Mouse (Mus musculus) hindbrain, embryonic 13.5 days (tissue): Measurements from ENCODE around the gene Ak2. TPM values are rescaled to one million over a fixed set of nuclear protein-coding genes. Genes with fewer than 3 reads are reported as not detected.

Experiments used
- ATAC-seq: fragments of 200-750 bp; cut with Nextera tagmentation; 2 replicates; pipeline ENCODE4 v1.8.0; 2017; ENCODE audit warnings: moderate TSS enrichment; ENCODE audit not compliant: low FRiP score
- H3K27ac ChIP-seq: fragments of 300-500 bp; sonication (generic); 2 replicates; pipeline ENCODE4 v1.5.1; 2015; ENCODE audit warnings: inconsistent platforms, mild to moderate bottlenecking, moderate library complexity
- H3K27me3 ChIP-seq: fragments of 300-500 bp; sonication (generic); 2 replicates; pipeline ENCODE4 v1.6.1; 2015; ENCODE audit warnings: mild to moderate bottlenecking, inconsistent platforms
- H3K36me3 ChIP-seq: fragments of 300-500 bp; sonication (generic); 2 replicates; pipeline ENCODE4 v1.6.1; 2015; ENCODE audit warnings: mild to moderate bottlenecking, inconsistent platforms
- H3K4me1 ChIP-seq: fragments of 300-500 bp; sonication (generic); replicated peaks from 2 replicates; pipeline ENCODE4 v1.6.1; 2015; ENCODE audit warnings: inconsistent platforms
- H3K4me2 ChIP-seq: fragments of 300-500 bp; sonication (generic); 2 replicates; pipeline ENCODE4 v1.6.1; 2015; ENCODE audit warnings: inconsistent platforms, mild to moderate bottlenecking, moderate library complexity
- H3K4me3 ChIP-seq: fragments of 300-500 bp; sonication (generic); 2 replicates; pipeline ENCODE4 v1.5.1; 2015; ENCODE audit warnings: mild to moderate bottlenecking, inconsistent platforms
- H3K9ac ChIP-seq: fragments of 300-500 bp; sonication (generic); 2 replicates; pipeline ENCODE4 v1.6.1; 2015; ENCODE audit warnings: mild to moderate bottlenecking, inconsistent platforms
- H3K9me3 ChIP-seq: fragments of 300-500 bp; sonication (generic); 2 replicates; pipeline ENCODE4 v1.6.1; 2016; ENCODE audit warnings: inconsistent platforms
- WGBS: fragments of 180-500 bp; shearing (Covaris S2); methylation state at CpG from one replicate; pipeline ENCODE4 v1.1.7; 2015; 5-methylcytosine and 5-hydroxymethylcytosine counted together
- polyA plus RNA-seq: library from polyadenylated mRNA; unstranded; fragments of >200 nt; fragmentation: Nextera tagmentation; extraction: Ambion mirVana; gene quantifications from 2 replicates; pipeline ENCODE4 v1.2.1, GENCODE M21; 2015

The Ak2 gene
- polyA plus RNA-seq, 1 experiment from 2014 or later, result 90.4 TPM

DNA sequence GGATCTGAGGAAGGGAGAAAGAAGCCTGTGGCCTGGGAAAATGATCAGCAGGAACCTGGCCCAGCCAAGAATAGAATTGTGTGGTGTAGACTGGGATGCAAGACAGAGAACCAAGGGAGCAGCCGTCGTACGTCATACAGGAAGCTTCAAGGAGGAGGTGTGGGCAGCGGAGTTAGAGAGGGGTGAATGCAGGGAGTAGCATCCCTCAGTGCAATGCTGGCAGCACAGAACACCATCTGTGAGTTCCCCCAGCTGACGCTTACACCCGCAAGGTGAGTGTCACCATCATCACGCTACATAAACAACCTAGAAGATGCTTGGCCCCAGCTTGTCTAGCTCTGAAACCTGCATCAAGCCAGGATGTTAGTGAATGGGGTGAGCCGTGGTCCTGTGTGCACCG, 28.0 kb downstream of the Ak2 start:
- Histone ChIP-seq H3K4me1 (peaks cover 17% of the 10 kb centered on the region), H3K27ac (peak overlapping the region; percentile 56; the same call in 1 of the 2 replicates), H3K4me2 (no peak overlapping the region), H3K4me3 (no peak overlapping the region), H3K36me3 (no peaks in the 10 kb centered on the region), H3K27me3 (no peaks in the 10 kb centered on the region), H3K9me3 (no peaks in the 10 kb centered on the region), H3K9ac (no peak overlapping the region)
- no peak for ATAC-seq
- WGBS, result 70% methylated on average over 9 of the region's 9 CpGs

DNA sequence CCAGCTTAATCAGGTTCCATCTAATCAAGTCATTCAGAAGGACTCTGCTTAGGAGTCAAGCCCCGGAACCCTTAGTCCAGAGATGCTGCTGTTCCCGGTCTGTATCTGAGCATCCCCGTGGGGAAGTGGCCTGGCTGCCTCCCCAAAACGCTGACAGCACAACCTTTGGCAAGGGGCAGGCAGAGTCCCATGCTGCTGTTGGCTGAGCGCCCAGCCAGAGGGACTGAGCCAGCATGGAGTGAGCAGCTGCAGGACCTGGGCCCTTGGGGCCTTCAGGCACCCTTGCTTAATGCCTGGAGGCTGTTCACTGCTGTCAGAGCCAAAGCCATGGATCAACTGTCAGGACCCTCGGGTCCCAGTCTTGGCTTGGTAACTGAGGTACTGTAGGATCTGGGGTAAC, 28.7 kb downstream of the Ak2 start:
- Histone ChIP-seq H3K4me3 (no peak overlapping the region), H3K4me1 (peaks cover 17% of the 10 kb centered on the region), H3K27ac (peak overlapping the region; percentile 56), H3K36me3 (no peaks in the 10 kb centered on the region), H3K27me3 (no peaks in the 10 kb centered on the region), H3K9me3 (no peaks in the 10 kb centered on the region), H3K4me2 (no peak overlapping the region), H3K9ac (no peak overlapping the region)
- ATAC-seq, result peak; percentile 52; the same call in 1 of the 2 replicates
- WGBS, result 45% methylated on average over 6 of the region's 6 CpGs

DNA sequence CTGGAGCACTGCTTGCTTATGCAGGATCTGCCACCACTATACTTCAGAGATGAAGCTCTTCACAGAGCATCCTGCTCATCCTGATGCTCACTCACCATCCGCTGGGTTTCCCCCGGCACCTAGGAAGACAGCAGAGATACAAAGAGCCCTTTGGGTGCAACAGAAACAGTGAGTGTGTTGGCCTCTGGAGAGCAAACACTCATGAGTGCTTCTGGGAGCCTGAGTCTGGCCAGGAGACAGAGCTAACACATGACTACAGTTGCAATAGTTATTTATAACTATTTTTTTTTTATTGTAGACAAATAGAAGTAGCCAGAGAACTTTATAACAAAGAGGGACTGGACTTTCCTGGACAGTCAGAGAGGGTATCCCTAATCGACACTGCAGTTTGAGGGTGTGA, 29.7 kb downstream of the Ak2 start:
- no peak for ATAC-seq
- H3K9me3 ChIP-seq, result no peaks in the 10 kb centered on the region
- no peak overlapping the region for H3K9ac ChIP-seq
- H3K36me3 ChIP-seq, result no peaks in the 10 kb centered on the region
- peaks cover 17% of the 10 kb centered on the region for H3K4me1 ChIP-seq
- H3K4me2 ChIP-seq, result no peak overlapping the region
- no peak overlapping the region for H3K4me3 ChIP-seq
- H3K27me3 ChIP-seq, result no peaks in the 10 kb centered on the region
- peak overlapping the region; percentile 18; the same call in 1 of the 2 replicates for H3K27ac ChIP-seq
- 86% methylated on average over 3 of the region's 3 CpGs for WGBS

DNA sequence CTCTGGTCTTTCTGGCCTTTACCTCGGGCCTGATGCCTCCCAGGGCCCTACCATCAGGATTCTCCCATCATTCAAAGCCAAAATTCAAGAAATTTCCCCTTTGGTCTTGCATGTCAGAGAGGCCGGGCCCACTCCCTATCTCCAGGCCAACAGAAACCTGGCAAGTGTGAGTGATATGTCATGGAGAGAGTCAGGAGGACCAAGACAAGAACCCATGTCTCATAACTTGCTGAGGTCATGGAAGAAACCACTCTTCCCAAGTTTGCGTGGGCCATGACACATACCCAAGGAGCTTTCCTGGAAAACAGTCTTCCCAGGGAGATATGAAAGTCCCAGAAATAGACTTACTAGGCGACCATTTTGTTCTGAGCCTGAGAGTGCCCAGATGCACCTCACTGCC, 30.1 kb downstream of the Ak2 start:
- H3K9ac ChIP-seq, result no peak overlapping the region
- H3K4me1 ChIP-seq, result peaks cover 17% of the 10 kb centered on the region
- H3K36me3 ChIP-seq, result no peaks in the 10 kb centered on the region
- no peak for ATAC-seq
- H3K4me3 ChIP-seq, result no peak overlapping the region
- no peaks in the 10 kb centered on the region for H3K9me3 ChIP-seq
- no peaks in the 10 kb centered on the region for H3K27me3 ChIP-seq
- H3K4me2 ChIP-seq, result no peak overlapping the region
- 78% methylated on average over 4 of the region's 4 CpGs for WGBS
- H3K27ac ChIP-seq, result no peak overlapping the region

DNA sequence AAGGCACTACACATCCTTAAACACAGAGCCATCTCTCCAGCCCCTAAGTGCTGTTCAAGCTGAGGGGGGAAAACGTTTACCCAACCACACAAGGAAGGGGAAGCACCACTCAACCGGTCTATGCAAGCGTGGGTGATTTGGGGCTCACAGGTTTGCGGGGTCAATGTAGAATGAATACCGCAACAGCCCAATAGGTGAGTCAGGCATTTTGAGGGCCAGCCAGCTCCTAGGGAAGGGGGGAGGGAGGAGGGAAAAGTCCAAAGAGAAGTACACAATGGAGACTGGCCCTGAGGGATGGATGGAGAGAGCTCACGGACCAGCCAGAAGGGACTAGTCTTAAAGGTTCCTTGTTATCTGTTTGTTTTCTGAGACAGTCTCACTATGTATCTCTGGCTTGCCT, 32.1 kb downstream of the Ak2 start:
- H3K36me3 ChIP-seq, result no peaks in the 10 kb centered on the region
- WGBS, result 81% methylated on average over 6 of the region's 6 CpGs
- H3K9ac ChIP-seq, result no peak overlapping the region
- H3K27me3 ChIP-seq, result no peaks in the 10 kb centered on the region
- no peak overlapping the region for H3K4me2 ChIP-seq
- H3K4me1 ChIP-seq, result peaks cover 17% of the 10 kb centered on the region
- H3K9me3 ChIP-seq, result no peaks in the 10 kb centered on the region
- no peak overlapping the region for H3K4me3 ChIP-seq
- no peak for ATAC-seq
- H3K27ac ChIP-seq, result no peak overlapping the region

DNA sequence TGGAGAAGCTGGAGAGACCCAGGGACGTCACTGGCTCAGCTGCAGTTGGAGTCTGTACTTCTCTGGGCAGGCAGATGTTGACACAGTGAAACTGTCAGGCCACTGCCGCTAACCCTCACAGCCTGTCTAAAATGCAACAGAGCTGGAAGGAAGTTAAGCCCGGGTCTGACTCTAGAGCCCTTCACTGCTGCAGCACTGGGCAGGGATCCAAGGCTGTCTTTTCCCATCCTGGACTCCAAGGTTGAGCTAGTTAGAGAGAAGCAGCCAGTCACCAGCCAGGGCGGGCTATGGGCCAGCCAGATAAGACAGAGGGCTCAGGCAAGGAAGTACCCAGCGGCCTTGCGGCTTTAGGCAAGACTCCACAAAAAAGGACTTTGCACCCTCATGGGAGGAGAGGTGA, 33.0 kb downstream of the Ak2 start:
- 84% methylated on average over 6 of the region's 6 CpGs for WGBS
- no peaks in the 10 kb centered on the region for H3K36me3 ChIP-seq
- no peak for ATAC-seq

DNA sequence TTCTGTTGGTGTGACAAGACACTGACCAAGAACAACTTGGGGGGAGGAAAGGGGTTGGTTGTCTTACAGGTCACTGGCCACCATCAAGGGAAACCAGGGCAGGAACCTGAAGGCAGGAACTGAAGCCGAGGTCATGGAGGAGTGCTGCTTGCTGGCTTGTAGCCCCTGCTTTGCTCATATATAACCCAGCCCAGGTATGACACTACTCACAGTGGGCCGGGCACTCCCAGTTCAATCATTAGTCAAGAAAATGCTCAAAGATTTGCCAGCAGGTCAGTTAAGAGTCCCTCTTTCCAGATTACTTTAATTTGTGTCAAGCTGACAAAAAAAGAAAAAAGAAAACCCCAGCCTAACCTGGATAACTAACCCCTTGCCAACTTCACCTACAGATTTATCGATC, 33.9 kb downstream of the Ak2 start:
- no peak overlapping the region for H3K4me2 ChIP-seq
- no peaks in the 10 kb centered on the region for H3K9me3 ChIP-seq
- no peaks in the 10 kb centered on the region for H3K36me3 ChIP-seq
- H3K4me1 ChIP-seq, result peaks cover 4% of the 10 kb centered on the region
- no peak overlapping the region for H3K4me3 ChIP-seq
- no peaks in the 10 kb centered on the region for H3K27me3 ChIP-seq
- 98% methylated on average over 3 of the region's 3 CpGs for WGBS
- no peak overlapping the region for H3K27ac ChIP-seq
- no peak for ATAC-seq
- H3K9ac ChIP-seq, result no peak overlapping the region

More for the DNA sequence above, 33.0 kb downstream of the Ak2 start:
- no peaks in the 10 kb centered on the region for H3K9me3 ChIP-seq
- no peak overlapping the region for H3K4me3 ChIP-seq
- H3K27ac ChIP-seq, result no peak overlapping the region
- H3K9ac ChIP-seq, result no peak overlapping the region
- H3K4me2 ChIP-seq, result no peak overlapping the region
- H3K4me1 ChIP-seq, result peaks cover 14% of the 10 kb centered on the region
- no peaks in the 10 kb centered on the region for H3K27me3 ChIP-seq

DNA sequence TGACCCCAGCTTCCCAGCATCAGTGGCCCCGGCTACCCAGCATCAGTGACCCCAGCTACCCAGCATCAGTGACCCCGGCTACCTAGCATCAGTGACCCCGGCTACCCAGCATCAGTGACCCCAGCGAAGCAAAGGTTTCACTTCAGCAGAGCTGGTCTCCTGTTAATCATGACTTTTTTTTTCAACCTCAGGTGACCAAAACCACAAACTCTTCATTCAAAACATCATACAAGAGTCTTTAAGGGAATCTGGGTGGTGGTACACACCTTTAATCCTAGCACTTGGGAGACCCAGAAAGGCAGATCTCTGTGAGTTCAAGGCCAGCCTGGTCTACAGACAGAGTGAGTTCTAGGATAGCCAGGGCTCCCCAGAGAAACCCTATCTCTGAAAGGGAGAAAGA, 39.0 kb downstream of the Ak2 start:
- H3K27ac ChIP-seq, result no peak overlapping the region
- 0 out of 2 replicates have a peak, but pooled peaks cover 3% of the 10 kb centered on the region for H3K27me3 ChIP-seq
- 86% methylated on average over 4 of the region's 4 CpGs for WGBS
- H3K4me3 ChIP-seq, result no peak overlapping the region
- no peaks in the 10 kb centered on the region for H3K36me3 ChIP-seq
- H3K4me2 ChIP-seq, result no peak overlapping the region
- no peaks in the 10 kb centered on the region for H3K9me3 ChIP-seq
- no peak overlapping the region for H3K9ac ChIP-seq
- ATAC-seq, result no peak
- H3K4me1 ChIP-seq, result peaks cover 11% of the 10 kb centered on the region

DNA sequence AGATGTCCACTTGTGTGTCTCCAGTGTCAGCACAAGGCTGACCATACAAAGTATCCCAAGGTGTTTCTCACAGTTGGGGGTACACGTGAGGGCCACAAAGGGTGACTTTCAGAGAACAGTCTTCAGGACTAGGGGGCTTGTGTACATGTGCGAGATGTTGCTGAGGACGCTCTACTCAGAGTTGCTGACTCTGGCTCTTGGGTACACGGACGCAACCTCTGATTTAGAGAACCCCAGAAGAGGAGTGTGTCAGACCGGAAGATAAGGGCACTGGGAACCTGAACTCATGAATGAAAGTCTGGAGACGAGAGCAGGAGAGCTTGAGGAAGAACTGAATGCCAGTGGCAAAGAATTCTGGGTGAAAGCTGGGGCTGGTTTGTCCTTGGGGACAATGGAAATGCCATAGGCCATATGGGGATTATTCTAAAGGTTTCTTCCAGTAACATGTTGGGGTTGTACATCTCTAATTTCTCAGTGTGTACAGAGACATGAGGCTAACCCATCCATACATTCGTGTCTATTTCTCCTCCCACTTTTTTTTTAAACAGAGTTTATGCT, 39.7 kb downstream of the Ak2 start:
- no peak for ATAC-seq
- Histone ChIP-seq H3K9ac (no peak overlapping the region), H3K4me1 (peaks cover 13% of the 10 kb centered on the region), H3K4me3 (no peak overlapping the region), H3K27ac (no peak overlapping the region), H3K36me3 (no peaks in the 10 kb centered on the region), H3K9me3 (no peaks in the 10 kb centered on the region), H3K4me2 (no peak overlapping the region), H3K27me3 (0 out of 2 replicates have a peak, but pooled peaks cover 3% of the 10 kb centered on the region)
- 82% methylated on average over 8 of the region's 8 CpGs for WGBS

DNA sequence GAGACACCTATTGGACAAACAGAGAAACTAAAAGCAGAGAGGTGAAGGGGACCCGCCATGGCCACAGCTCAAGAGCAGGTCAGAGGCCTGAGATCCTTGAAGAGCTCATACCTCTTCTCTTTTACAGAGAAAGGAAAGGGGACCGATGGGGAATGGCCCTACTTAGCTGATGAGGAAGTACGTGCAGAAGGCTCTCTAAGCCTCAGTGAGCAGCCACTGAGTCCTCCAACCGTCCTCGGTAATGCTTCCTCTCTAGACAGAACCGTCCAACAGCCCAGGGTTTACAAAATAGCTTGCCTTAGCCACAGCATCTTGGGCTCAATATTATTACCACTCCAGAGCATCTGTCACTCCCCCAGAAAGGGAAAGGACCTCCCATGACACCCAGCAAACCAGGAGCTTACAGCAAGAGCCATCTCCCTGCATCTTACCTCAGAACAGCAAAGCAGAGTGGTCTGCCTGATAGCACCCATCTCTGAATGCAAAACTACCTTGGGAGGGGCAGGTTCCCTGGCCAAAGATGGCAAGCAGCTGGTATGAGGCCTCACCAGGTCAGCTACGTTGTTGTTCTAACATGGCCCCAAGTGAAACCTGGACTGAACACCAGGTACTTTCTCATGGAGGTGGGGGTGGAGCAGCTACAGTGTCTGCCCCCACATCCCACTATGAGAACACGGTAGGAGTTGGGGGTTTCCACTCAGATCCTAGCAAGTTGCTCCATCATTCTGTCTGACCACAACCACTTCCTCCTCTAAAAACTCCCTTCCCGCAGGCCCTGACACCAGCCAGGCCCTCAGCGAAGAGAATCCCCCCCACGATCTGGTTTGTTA, 40.6 kb downstream of the Ak2 start:
- peaks cover 13% of the 10 kb centered on the region for H3K4me1 ChIP-seq
- no peak for ATAC-seq
- no peak overlapping the region for H3K4me3 ChIP-seq
- H3K4me2 ChIP-seq, result no peak overlapping the region
- H3K27me3 ChIP-seq, result 0 out of 2 replicates have a peak, but pooled peaks cover 3% of the 10 kb centered on the region
- H3K9me3 ChIP-seq, result no peaks in the 10 kb centered on the region
- WGBS, result 80% methylated on average over 11 of the region's 11 CpGs
- no peaks in the 10 kb centered on the region for H3K36me3 ChIP-seq
- H3K27ac ChIP-seq, result no peak overlapping the region
- no peak overlapping the region for H3K9ac ChIP-seq

DNA sequence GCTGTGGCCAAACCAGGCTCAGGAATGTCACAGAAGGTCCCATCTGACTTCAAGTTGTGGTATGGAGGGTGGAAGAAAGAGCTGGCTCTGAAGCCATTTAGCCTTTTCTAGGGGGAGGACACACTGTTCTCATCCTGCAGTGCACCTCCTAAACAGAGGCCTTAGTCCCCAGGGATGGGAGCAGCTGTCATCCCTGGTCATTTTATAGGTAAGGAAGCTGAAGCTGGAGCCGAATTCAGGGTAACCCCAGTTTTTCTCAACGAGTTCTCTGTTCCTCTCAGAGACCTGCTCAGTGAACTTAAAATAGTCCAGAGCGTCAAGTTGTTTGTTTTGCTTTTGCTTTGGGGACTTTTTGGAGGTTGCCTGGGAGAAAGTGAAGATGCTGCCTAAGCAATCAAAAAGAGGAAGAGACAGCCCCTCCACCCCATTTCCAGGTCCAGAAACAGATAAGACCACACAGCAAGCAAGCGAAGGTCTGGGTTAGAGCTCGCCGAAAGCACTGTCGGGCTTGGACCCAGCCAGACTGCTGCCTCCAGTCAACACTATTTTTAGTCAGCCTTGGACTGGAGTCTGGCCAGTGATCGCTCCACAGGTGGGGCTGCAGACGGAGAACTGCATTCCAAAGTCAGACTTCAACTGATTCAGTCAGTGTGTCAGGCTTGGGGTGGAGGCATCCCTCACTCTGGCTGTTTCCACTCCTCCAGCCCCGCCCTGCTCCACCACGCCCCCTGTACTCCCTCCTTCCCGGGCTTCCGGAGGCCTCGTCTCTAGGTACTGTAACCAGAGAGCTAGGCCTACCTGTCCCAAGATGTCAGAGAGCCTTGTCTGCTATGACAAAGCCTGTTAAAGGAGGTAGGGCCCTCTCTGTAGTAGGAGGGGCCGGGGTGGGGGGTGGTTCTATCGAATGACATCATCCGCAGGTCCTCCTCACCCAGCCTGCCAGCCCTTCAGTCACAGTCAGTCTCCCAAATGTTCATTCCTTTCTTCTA, 41.5 kb downstream of the Ak2 start:
- no peak for ATAC-seq
- no peak overlapping the region; the same call in 1 of the 2 replicates for H3K4me2 ChIP-seq
- WGBS, result 34% methylated on average over 17 of the region's 17 CpGs
- no peak overlapping the region for H3K9ac ChIP-seq
- 0 out of 2 replicates have a peak, but pooled peaks cover 3% of the 10 kb centered on the region for H3K27me3 ChIP-seq
- no peaks in the 10 kb centered on the region for H3K9me3 ChIP-seq
- H3K4me1 ChIP-seq, result peaks cover 13% of the 10 kb centered on the region
- no peaks in the 10 kb centered on the region for H3K36me3 ChIP-seq
- H3K4me3 ChIP-seq, result no peak overlapping the region
- no peak overlapping the region for H3K27ac ChIP-seq

DNA sequence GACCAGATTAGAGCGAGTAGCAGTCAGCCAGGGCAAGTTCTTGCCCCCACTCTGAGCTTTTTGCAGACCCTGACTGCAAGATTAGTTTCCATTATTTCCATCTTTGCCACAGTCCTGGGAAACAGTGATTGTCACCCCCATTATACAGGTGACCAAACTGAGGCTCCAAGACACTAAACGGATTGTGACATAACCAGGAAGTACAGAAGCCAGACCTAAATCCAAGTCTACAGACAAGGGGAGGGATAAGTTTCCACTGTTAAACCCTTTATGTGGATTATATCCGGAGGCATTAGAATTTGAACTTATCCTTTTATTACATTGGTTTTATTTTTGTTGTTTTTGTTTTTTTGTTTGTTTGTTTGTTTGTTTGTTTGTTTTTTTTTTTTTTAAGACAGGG, 42.5 kb downstream of the Ak2 start:
- 91% methylated on average over 3 of the region's 3 CpGs for WGBS
- H3K27me3 ChIP-seq, result 0 out of 2 replicates have a peak, but pooled peaks cover 3% of the 10 kb centered on the region
- no peak overlapping the region for H3K27ac ChIP-seq
- no peaks in the 10 kb centered on the region for H3K9me3 ChIP-seq
- H3K4me2 ChIP-seq, result no peak overlapping the region
- ATAC-seq, result no peak
- no peak overlapping the region for H3K9ac ChIP-seq
- H3K4me3 ChIP-seq, result no peak overlapping the region
- no peaks in the 10 kb centered on the region for H3K36me3 ChIP-seq
- H3K4me1 ChIP-seq, result peaks cover 13% of the 10 kb centered on the region
